Mouse (Mus musculus) limb, embryonic 14.5 days (tissue): Measurements from ENCODE around the gene Trabd. TPM values are rescaled to one million over a fixed set of nuclear protein-coding genes. Genes with fewer than 3 reads are reported as not detected.

Experiments
- ATAC-seq: fragments of 200-750 bp; cut with Nextera tagmentation; 2 replicates; pipeline ENCODE4 v1.8.0; 2017; ENCODE audit warnings: low read depth, moderate number of reproducible peaks, moderate TSS enrichment; ENCODE audit not compliant: low FRiP score
- DNase-seq: peaks from one replicate; pipeline ENCODE4 v3.0.0-alpha.2; 2015; ENCODE audit warnings: low spot score
- H3K27ac ChIP-seq: fragments of 300-500 bp; sonication (generic); replicated peaks from 2 replicates; pipeline ENCODE4 v1.5.1; 2014; ENCODE audit warnings: low read depth, mild to moderate bottlenecking, low read length, moderate library complexity, mixed read lengths
- H3K27me3 ChIP-seq: fragments of 300-500 bp; sonication (generic); 2 replicates; pipeline ENCODE4 v1.6.1; 2014; ENCODE audit warnings: low read length, mixed read lengths; ENCODE audit not compliant: control insufficient read depth, insufficient read depth
- H3K36me3 ChIP-seq: fragments of 300-500 bp; sonication (generic); 2 replicates; pipeline ENCODE4 v1.6.1; 2014; ENCODE audit warnings: mild to moderate bottlenecking, low read length, moderate library complexity, mixed read lengths; ENCODE audit not compliant: control insufficient read depth, insufficient read depth
- H3K4me1 ChIP-seq: fragments of 300-500 bp; sonication (generic); 2 replicates; pipeline ENCODE4 v1.6.1; 2014; ENCODE audit warnings: antibody characterized with exemption, low read length, mixed read lengths; ENCODE audit not compliant: control insufficient read depth, insufficient read depth
- H3K4me2 ChIP-seq: fragments of 300-500 bp; sonication (generic); replicated peaks from 2 replicates; pipeline ENCODE4 v1.6.1; 2014; ENCODE audit warnings: low read depth, mild to moderate bottlenecking, low read length, moderate library complexity; ENCODE audit not compliant: severe bottlenecking
- H3K4me3 ChIP-seq: fragments of 300-500 bp; sonication (generic); replicated peaks from 2 replicates; pipeline ENCODE4 v1.5.1; 2014; ENCODE audit warnings: low read length
- H3K9ac ChIP-seq: fragments of 300-500 bp; sonication (generic); 2 replicates; pipeline ENCODE4 v1.6.1; 2014; ENCODE audit warnings: mild to moderate bottlenecking, low read depth, low read length, moderate library complexity; ENCODE audit not compliant: severe bottlenecking
- H3K9me3 ChIP-seq: fragments of 300-500 bp; sonication (generic); 2 replicates; pipeline ENCODE4 v1.6.1; 2016; ENCODE audit warnings: low read length; ENCODE audit not compliant: control insufficient read depth
- POLR2A ChIP-seq: fragments of 200-500 bp; IDR thresholded peaks from 2 replicates; pipeline ENCODE4 v1.8.0; 2012; ENCODE audit warnings: inconsistent platforms, mild to moderate bottlenecking, moderate library complexity, borderline replicate concordance; ENCODE audit not compliant: insufficient read depth, insufficient read length; ENCODE audit errors: extremely low read depth
- WGBS: fragments of 180-500 bp; shearing (Covaris S2); extraction: QIAGEN DNeasy Blood & Tissue Kit; methylation state at CpG from one replicate; pipeline ENCODE4 v1.1.7; 2014; 5-methylcytosine and 5-hydroxymethylcytosine counted together
- polyA plus RNA-seq, 2 experiments: library from polyadenylated mRNA; depleted of rRNA in 1 of 2; stranded (reverse) in 1 of 2; unstranded in 1 of 2; fragments of >200 nt; fragmentation: Nextera tagmentation in 1 of 2; extraction: Ambion mirVana in 1 of 2; gene quantifications; 2 replicates each; pipeline versions ENCODE4 v1.2.1 to v1.2.3; 2012 to 2014

Trabd gene
- polyA plus RNA-seq, 2 experiments = 43.5 to 47.8 TPM

DNA sequence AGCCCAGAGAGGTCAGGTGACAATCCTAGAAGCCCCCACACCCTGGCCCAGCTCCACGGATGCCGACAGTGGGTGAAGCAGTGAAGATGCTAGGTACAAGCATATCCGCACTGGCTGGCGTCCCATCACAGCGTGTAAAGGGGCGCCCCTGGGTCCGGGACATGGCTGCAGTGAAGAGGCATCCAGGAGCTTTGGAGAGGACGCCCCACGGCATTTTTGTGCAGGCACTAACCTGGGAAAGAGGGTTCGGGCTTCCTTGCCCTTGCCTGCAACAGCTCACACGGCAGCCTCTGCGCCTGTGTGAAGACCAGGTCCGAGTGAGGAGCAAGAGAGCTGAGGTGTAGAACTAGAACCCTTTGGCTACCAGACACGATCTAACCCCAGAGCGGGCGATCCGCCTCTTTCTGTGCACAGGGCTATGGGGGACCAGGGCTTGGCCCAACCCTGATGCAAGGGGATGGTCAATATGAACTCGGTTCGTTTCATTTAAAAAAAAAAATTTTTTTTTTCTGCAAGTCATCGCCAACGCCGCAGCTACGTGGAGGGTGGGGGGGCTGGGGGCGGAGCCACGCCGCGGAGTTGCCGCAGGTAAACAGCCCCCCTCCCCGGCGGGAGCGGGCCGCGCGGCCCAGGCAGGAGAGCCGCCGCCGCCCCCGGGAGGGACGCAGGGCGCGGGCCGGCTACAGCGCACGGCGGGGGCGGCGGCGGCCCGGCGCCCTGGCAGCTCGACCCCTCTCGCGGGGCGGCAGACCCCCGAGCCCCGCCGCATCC is 15.6 kb upstream of the Trabd start, which contains the start of gene Panx2:
Gene Panx2, plus strand, starts transcription at position 574 of the 771 bp plus-strand sequence.
- H3K9ac ChIP-seq = peak within 1 kb of the TSS; percentile 69
- ATAC-seq (0 out of 2 replicates have a peak, but pooled peaks have one; percentile 44), DNase-seq (no peak)
- no peak for TF ChIP-seq POLR2A
- peak within 1 kb of the TSS; percentile 93 for H3K4me2 ChIP-seq
- H3K27ac ChIP-seq = no peak within 1 kb of the TSS
- H3K27me3 ChIP-seq = peaks cover 25% of the 10 kb centered on the region
- H3K36me3 ChIP-seq = no peaks in the 10 kb centered on the region
- peak within 1 kb of the TSS; percentile 63 for H3K4me3 ChIP-seq
- 2% methylated on average over 33 of the region's 57 CpGs for WGBS
- no peaks in the 10 kb centered on the region for H3K4me1 ChIP-seq
- H3K9me3 ChIP-seq = no peaks in the 10 kb centered on the region

DNA sequence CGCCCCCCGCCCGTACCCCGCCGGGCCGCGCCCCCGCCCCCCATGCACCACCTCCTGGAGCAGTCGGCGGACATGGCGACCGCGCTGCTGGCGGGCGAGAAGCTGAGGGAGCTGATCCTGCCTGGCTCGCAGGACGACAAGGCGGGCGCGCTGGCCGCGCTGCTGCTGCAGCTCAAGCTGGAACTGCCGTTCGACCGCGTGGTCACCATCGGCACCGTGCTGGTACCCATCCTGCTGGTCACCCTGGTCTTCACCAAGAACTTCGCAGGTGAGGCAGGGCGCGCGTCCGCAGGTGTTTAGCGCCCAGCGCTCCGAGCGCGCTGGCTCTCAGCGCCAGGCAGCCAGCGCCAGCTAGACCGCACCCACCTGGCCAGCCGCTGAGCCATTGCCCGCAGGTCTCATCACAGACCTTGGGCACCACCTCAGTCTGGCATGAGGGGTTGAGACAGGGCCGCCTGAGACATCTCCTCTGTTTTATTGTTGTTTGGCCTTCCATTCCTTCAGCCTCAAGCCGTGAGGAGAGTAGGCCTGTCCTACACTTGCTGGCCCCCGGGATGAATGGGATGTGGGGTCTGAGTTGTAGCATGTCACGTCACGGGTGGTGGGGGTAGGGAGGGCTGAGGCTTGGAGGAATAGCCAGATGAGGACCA is 14.8 kb upstream of the Trabd start:
- Histone ChIP-seq H3K27ac (no peak overlapping the region), H3K36me3 (no peaks in the 10 kb centered on the region), H3K9ac (peak overlapping the region; percentile 69), H3K9me3 (no peaks in the 10 kb centered on the region), H3K27me3 (peaks cover 25% of the 10 kb centered on the region), H3K4me1 (no peaks in the 10 kb centered on the region), H3K4me2 (peak overlapping the region; percentile 93), H3K4me3 (peak overlapping the region; percentile 63)
- TF ChIP-seq POLR2A = 0 out of 2 replicates have a peak, but pooled peaks have one; percentile 18
- ATAC-seq (peak; percentile 56; the same call in 1 of the 2 replicates), DNase-seq (no peak)
- WGBS = 9% methylated on average over 8 of the region's 48 CpGs

- no peak for TF ChIP-seq POLR2A
- Histone ChIP-seq H3K27me3 (peaks cover 25% of the 10 kb centered on the region), H3K4me2 (no peak overlapping the region), H3K4me1 (no peaks in the 10 kb centered on the region), H3K9ac (no peak overlapping the region), H3K4me3 (no peak overlapping the region), H3K36me3 (no peaks in the 10 kb centered on the region), H3K27ac (no peak overlapping the region), H3K9me3 (no peaks in the 10 kb centered on the region)
- ATAC-seq (no peak), DNase-seq (no peak)
- 87% methylated on average over 12 of the region's 12 CpGs for WGBS
These were observed 14.0 kb upstream of the Trabd start for GRCm38 (mm10) chr15:89060811-89061460.

DNA sequence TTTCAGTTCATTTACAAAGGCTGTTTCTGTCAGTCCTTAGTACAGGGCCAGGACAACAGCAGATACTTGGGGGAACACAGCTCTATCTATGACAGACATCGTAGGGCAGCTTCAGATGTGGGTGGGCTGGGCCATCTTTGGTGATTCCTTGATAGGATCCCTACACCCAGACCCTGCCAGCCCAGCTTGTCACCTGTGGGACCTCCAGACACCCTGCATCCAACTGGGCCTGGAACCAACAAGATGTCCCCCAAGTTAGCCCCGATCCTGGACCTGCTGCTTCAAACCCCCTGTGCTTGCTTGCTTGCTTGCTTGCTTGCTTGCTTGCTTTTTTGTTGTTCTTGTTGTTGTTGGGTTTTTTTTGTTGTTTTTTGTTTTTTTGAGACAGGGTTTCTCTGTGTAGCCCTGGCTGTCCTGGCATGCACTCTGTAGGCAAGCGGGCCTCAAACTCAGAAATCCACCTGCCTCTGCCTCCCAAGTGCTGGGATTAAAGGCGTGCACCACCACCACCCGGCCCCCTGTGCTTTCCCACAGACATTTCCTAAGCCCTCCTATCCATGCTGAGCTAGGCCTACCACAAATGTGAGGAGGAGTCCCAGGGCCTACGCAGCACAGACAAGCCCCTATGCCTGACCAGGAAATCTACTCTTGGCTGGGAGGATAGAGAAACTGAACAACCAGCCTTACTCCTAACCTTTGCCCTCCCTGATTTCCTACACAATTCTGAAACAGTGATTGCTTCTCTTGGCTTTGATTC is 13.0 kb upstream of the Trabd start:
- ATAC-seq (no peak), DNase-seq (no peak)
- H3K27me3 ChIP-seq = peaks cover 32% of the 10 kb centered on the region
- no peak for TF ChIP-seq POLR2A
- H3K36me3 ChIP-seq = no peaks in the 10 kb centered on the region
- H3K27ac ChIP-seq = no peak overlapping the region
- H3K9ac ChIP-seq = no peak overlapping the region
- H3K4me3 ChIP-seq = no peak overlapping the region
- no peaks in the 10 kb centered on the region for H3K4me1 ChIP-seq
- H3K4me2 ChIP-seq = no peak overlapping the region
- H3K9me3 ChIP-seq = no peaks in the 10 kb centered on the region
- 87% methylated on average over 6 of the region's 6 CpGs for WGBS

DNA sequence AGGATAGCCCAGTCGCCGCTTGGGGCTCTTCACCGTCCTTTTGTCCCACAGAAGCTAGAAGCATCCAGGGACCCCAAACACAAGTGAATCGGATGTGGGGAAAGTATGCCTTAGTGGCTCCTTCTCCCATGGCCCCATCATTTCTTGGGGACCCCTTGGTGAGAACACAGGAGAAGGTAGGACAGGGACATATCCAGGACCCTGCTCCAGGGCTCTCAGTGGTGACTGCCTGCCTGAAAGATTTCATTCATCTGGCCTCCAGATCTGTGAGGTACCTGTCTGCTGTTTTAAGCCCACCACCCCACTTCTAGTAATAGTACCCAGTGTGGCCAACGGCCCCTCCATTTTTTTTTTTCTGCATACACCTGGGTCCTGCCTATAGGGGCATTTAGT is 12.4 kb upstream of the Trabd start:
- peaks cover 37% of the 10 kb centered on the region for H3K27me3 ChIP-seq
- ATAC-seq (no peak), DNase-seq (no peak)
- no peak for TF ChIP-seq POLR2A
- H3K36me3 ChIP-seq = no peaks in the 10 kb centered on the region
- H3K27ac ChIP-seq = no peak overlapping the region
- H3K4me2 ChIP-seq = no peak overlapping the region
- WGBS = 92% methylated on average over 5 of the region's 5 CpGs
- H3K4me1 ChIP-seq = no peaks in the 10 kb centered on the region
- no peak overlapping the region for H3K9ac ChIP-seq
- H3K9me3 ChIP-seq = no peaks in the 10 kb centered on the region
- H3K4me3 ChIP-seq = no peak overlapping the region
